Mouse (Mus musculus) stomach, embryonic 15.5 days (tissue): ENCODE results near the gene Hikeshi. TPM values are rescaled to one million over a fixed set of nuclear protein-coding genes. Genes with fewer than 3 reads are reported as not detected.

ENCODE experiments used
- ATAC-seq: fragments of 200-750 bp; cut with Nextera tagmentation; 2 replicates; pipeline ENCODE4 v1.8.0; 2017; ENCODE audit warnings: low read depth, moderate number of reproducible peaks, moderate TSS enrichment; ENCODE audit not compliant: insufficient read depth, low FRiP score
- H3K27ac ChIP-seq: fragments of 300-500 bp; sonication (generic); 2 replicates; pipeline ENCODE4 v1.5.1; 2015; ENCODE audit warnings: mild to moderate bottlenecking, inconsistent platforms
- H3K27me3 ChIP-seq: fragments of 300-500 bp; sonication (generic); replicated peaks from 2 replicates; pipeline ENCODE4 v1.6.1; 2015; ENCODE audit warnings: inconsistent platforms
- H3K36me3 ChIP-seq: fragments of 300-500 bp; sonication (generic); 2 replicates; pipeline ENCODE4 v1.6.1; 2015; ENCODE audit warnings: inconsistent platforms
- H3K4me1 ChIP-seq: fragments of 300-500 bp; sonication (generic); 2 replicates; pipeline ENCODE4 v1.6.1; 2015; ENCODE audit warnings: inconsistent platforms
- H3K4me2 ChIP-seq: fragments of 300-500 bp; sonication (generic); 2 replicates; pipeline ENCODE4 v1.6.1; 2015; ENCODE audit warnings: mild to moderate bottlenecking, inconsistent platforms
- H3K4me3 ChIP-seq: fragments of 300-500 bp; sonication (generic); replicated peaks from 2 replicates; pipeline ENCODE4 v1.5.1; 2015; ENCODE audit warnings: inconsistent platforms
- H3K9ac ChIP-seq: fragments of 300-500 bp; sonication (generic); 2 replicates; pipeline ENCODE4 v1.6.1; 2015; ENCODE audit warnings: inconsistent platforms
- H3K9me3 ChIP-seq: fragments of 300-500 bp; sonication (generic); 2 replicates; pipeline ENCODE4 v1.6.1; 2016; ENCODE audit warnings: inconsistent platforms
- WGBS: fragments of 180-500 bp; shearing (Covaris S2); methylation state at CpG from one replicate; pipeline ENCODE4 v1.1.7; 2015; 5-methylcytosine and 5-hydroxymethylcytosine counted together
- polyA plus RNA-seq: library from polyadenylated mRNA; unstranded; fragments of >200 nt; fragmentation: Nextera tagmentation; extraction: Ambion mirVana; gene quantifications from 2 replicates; pipeline ENCODE4 v1.2.1, GENCODE M21; 2015

The Hikeshi gene
- polyA plus RNA-seq, 1 experiment from 2014 or later, result 134 TPM

- no peak overlapping the region for H3K4me3 ChIP-seq
- no peak overlapping the region for H3K4me2 ChIP-seq
- no peak overlapping the region for H3K27ac ChIP-seq
- no peak for ATAC-seq
- H3K27me3 ChIP-seq, result no peaks in the 10 kb centered on the region
- WGBS, result 73% methylated on average over 4 of the region's 4 CpGs
- H3K9ac ChIP-seq, result no peak overlapping the region
- no peaks in the 10 kb centered on the region for H3K36me3 ChIP-seq
- H3K9me3 ChIP-seq, result no peaks in the 10 kb centered on the region
- H3K4me1 ChIP-seq, result no peaks in the 10 kb centered on the region
Observed at GRCm38 (mm10) chr7:89909711-89910110, 31.3 kb downstream of the Hikeshi start.

GRCm38 (mm10) chr7:89908899-89909621, 31.9 kb downstream of the Hikeshi start:
- no peak overlapping the region for H3K27ac ChIP-seq
- no peak for ATAC-seq
- H3K9ac ChIP-seq, result no peak overlapping the region
- no peaks in the 10 kb centered on the region for H3K36me3 ChIP-seq
- H3K9me3 ChIP-seq, result no peaks in the 10 kb centered on the region
- no peak overlapping the region for H3K4me2 ChIP-seq
- no peak overlapping the region for H3K4me3 ChIP-seq
- H3K4me1 ChIP-seq, result no peaks in the 10 kb centered on the region
- no peaks in the 10 kb centered on the region for H3K27me3 ChIP-seq
- WGBS, result 69% methylated on average over 20 of the region's 20 CpGs

DNA sequence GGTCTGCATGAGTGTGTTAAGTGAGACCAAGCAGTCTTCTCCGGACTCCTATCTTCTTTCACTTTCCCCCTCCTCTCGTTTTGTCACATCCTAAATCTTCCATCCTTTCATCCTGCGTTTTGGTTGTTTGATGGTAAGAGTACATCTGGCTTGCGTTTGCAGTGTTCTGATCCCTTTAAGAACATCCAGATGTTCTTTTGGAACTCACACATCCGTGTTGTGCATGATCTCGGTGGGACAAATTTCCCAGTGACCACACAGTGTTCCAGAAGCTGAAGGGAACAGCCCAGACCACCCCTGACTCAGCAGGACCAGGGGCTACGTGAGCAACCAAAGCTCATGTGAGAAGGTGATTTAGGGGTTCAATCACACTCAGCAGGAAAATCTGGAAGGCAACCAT, 32.6 kb downstream of the Hikeshi start:
- Histone ChIP-seq H3K27me3 (no peaks in the 10 kb centered on the region), H3K9me3 (no peaks in the 10 kb centered on the region), H3K27ac (no peak overlapping the region), H3K9ac (no peak overlapping the region), H3K36me3 (no peaks in the 10 kb centered on the region), H3K4me2 (no peak overlapping the region), H3K4me3 (no peak overlapping the region), H3K4me1 (peaks cover under 1% of the 10 kb centered on the region; the same call in 1 of the 2 replicates)
- no peak for ATAC-seq
- WGBS, result 52% methylated on average over 7 of the region's 7 CpGs

DNA sequence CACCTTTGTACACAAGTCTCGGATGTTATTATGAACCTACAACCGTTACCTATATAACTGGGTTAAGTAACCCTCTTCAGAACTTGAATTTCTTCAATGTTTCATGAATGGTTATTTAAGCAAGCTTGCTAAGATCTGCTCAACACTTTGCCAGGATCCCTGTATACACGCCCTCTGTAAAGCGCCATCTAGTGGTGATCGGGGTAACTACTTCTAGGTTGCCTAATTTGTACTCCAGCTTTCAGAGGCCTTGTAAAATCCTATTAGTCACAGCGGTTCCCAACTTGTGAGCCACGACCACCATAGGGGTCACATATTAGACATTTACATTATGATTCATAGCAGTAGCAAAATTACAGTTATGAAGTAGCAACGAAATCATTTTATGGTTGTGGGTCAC, 33.1 kb downstream of the Hikeshi start:
- Histone ChIP-seq H3K4me2 (no peak overlapping the region), H3K36me3 (no peaks in the 10 kb centered on the region), H3K27me3 (no peaks in the 10 kb centered on the region), H3K4me3 (no peak overlapping the region), H3K27ac (no peak overlapping the region), H3K9ac (no peak overlapping the region), H3K9me3 (no peaks in the 10 kb centered on the region), H3K4me1 (peaks cover 4% of the 10 kb centered on the region; the same call in 1 of the 2 replicates)
- 21% methylated on average over 8 of the region's 8 CpGs for WGBS
- no peak for ATAC-seq

GRCm38 (mm10) chr7:89903442-89904343, 37.3 kb downstream of the Hikeshi start, which contains the start of gene Ccdc81:
Ccdc81 (minus strand) TSS chr7:89903629.
- Histone ChIP-seq H3K4me1 (peaks cover 4% of the 10 kb centered on the region; the same call in 1 of the 2 replicates), H3K27me3 (no peaks in the 10 kb centered on the region), H3K9ac (no peak within 1 kb of the TSS), H3K27ac (no peak within 1 kb of the TSS), H3K4me2 (peak within 1 kb of the TSS; percentile 45), H3K9me3 (no peaks in the 10 kb centered on the region), H3K36me3 (no peaks in the 10 kb centered on the region), H3K4me3 (no peak within 1 kb of the TSS)
- peak; percentile 70; the same call in 1 of the 2 replicates for ATAC-seq
- 34% methylated on average over 22 of the region's 22 CpGs for WGBS

GRCm38 (mm10) chr7:89903007-89903406, 38.0 kb downstream of the Hikeshi start:
- peaks cover 4% of the 10 kb centered on the region; the same call in 1 of the 2 replicates for H3K4me1 ChIP-seq
- no peak overlapping the region for H3K4me3 ChIP-seq
- no peak for ATAC-seq
- H3K36me3 ChIP-seq, result no peaks in the 10 kb centered on the region
- no peak overlapping the region for H3K9ac ChIP-seq
- no peaks in the 10 kb centered on the region for H3K9me3 ChIP-seq
- no peaks in the 10 kb centered on the region for H3K27me3 ChIP-seq
- WGBS, result 73% methylated on average over 8 of the region's 8 CpGs
- H3K4me2 ChIP-seq, result peak overlapping the region; percentile 45
- no peak overlapping the region for H3K27ac ChIP-seq

GRCm38 (mm10) chr7:89891856-89892255, 49.1 kb downstream of the Hikeshi start:
- no peaks in the 10 kb centered on the region for H3K27me3 ChIP-seq
- no peak overlapping the region for H3K27ac ChIP-seq
- no peaks in the 10 kb centered on the region for H3K4me1 ChIP-seq
- no peak overlapping the region for H3K9ac ChIP-seq
- H3K4me2 ChIP-seq, result no peak overlapping the region
- no peak for ATAC-seq
- no peak overlapping the region for H3K4me3 ChIP-seq
- H3K9me3 ChIP-seq, result no peaks in the 10 kb centered on the region
- WGBS, result 36% methylated on average over 4 of the region's 4 CpGs
- no peaks in the 10 kb centered on the region for H3K36me3 ChIP-seq

DNA sequence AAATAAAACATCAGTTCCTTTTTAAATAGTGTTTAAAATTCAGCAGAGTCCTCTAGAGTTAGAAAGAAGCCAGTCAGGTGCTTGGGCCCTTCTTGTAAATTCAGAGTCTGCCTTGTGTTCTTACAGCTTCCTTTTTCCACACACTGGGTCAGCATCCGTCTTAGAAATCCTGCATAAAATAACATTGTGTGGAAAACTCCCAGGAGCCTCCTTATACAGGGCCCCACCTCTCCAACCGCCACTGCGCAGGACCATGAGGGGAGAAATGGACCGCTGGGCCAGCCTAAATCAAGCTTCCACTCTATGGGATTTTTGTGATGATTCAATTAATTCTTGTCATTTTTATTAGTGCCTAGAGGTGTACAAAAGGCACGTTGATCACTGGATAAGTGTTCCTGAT, 49.6 kb downstream of the Hikeshi start:
- H3K9me3 ChIP-seq, result no peaks in the 10 kb centered on the region
- no peaks in the 10 kb centered on the region for H3K36me3 ChIP-seq
- no peaks in the 10 kb centered on the region for H3K4me1 ChIP-seq
- H3K27me3 ChIP-seq, result no peaks in the 10 kb centered on the region
- no peak for ATAC-seq
- no peak overlapping the region for H3K4me2 ChIP-seq
- no peak overlapping the region for H3K9ac ChIP-seq
- WGBS, result 86% methylated on average over 5 of the region's 5 CpGs
- no peak overlapping the region for H3K4me3 ChIP-seq
- H3K27ac ChIP-seq, result no peak overlapping the region

DNA sequence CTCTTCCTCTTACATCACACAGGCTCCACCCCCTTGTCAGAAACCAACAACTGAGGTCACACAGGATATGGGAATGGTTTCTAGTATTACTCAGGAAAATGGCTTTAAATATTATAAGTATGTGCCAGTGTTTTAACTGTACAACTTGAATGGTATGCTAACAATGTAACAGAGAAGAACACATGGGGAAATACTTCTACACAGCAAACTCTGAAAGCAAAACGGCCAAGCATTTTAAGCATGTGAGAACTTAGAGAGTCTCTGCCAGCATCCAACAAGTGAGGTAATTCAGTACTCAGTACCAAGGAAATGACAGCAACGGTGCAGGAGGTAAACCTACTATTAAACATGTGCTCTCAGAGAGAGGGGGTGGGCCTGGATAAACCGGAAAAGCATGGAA, 56.5 kb downstream of the Hikeshi start:
- ATAC-seq, result no peak
- Histone ChIP-seq H3K27ac (no peak overlapping the region), H3K27me3 (no peaks in the 10 kb centered on the region), H3K36me3 (no peaks in the 10 kb centered on the region), H3K4me2 (no peak overlapping the region), H3K9ac (no peak overlapping the region), H3K4me1 (no peaks in the 10 kb centered on the region), H3K4me3 (no peak overlapping the region), H3K9me3 (no peaks in the 10 kb centered on the region)
- 53% methylated on average over 3 of the region's 3 CpGs for WGBS

DNA sequence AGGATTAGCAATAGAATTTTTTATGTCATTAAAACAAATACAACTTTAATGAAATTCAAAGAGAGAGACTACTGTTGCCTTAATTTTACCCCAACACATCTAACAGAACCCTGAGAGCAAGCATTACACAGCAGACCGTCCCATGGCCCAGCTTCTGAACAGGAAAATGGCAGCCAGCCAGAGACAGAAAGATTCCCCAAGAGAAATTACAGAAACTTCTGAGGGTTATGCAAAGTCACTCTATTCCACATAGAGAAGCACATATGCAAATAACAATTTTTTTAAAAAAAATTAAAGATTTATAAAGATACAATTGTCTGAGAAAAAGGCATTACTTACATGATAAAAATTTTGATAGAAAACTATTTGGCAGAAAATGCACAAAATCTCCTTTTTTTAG, 61.3 kb downstream of the Hikeshi start:
- 45% methylated on average over 1 of the region's 1 CpGs for WGBS
- H3K9ac ChIP-seq, result no peak overlapping the region
- H3K36me3 ChIP-seq, result no peaks in the 10 kb centered on the region
- no peaks in the 10 kb centered on the region for H3K27me3 ChIP-seq
- H3K9me3 ChIP-seq, result no peaks in the 10 kb centered on the region
- no peak overlapping the region for H3K27ac ChIP-seq
- no peak for ATAC-seq
- no peak overlapping the region for H3K4me2 ChIP-seq
- no peak overlapping the region for H3K4me3 ChIP-seq
- no peaks in the 10 kb centered on the region for H3K4me1 ChIP-seq
